Mouse (Mus musculus): ENCODE results near the gene Rhoh.
A peak's percentile ranks its signal among the peaks of the same experiment; 100 is the strongest.

Rhoh gene

DNA sequence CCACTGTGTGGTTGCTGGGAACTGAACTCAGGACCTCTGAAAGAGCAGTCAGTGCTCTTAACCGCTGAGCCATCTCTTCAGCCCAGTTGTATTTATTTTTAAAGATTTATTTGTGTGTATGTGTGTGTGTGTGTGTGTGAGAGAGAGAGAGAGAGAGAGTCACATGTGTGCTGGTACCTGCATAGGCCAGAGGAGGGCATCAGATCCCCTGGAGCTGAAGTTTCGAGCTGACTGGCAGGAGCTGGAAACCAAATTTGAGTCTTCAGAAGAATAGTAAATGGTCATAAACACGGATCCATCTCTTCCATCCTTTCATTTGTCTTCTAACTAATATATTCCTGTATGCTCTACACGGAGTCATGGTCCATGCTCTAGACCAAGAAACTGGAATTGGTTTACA, 72.2 kb downstream of the Rhoh start:
- DNase-seq: no peak

DNA sequence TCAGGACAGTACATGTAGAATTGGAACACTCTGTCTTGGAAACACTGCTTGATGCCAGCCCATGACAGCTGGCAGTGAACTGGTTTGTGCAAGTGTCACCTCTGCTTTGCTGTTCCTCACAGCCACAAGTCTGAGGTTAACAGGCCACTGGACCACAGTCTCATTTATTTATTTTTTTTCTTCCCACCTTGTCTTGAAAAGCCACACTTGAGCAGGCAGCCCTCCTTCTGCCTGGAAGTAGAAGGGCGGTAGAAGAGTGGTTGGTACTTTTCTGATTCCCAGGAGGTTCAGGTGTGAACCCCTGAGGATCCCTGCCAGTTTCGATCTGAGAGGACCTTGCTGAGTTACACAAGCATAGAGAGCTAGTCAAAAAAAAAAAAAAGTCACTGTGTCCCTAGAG, 72.8 kb downstream of the Rhoh start:
- DNase-seq: no peak

DNA sequence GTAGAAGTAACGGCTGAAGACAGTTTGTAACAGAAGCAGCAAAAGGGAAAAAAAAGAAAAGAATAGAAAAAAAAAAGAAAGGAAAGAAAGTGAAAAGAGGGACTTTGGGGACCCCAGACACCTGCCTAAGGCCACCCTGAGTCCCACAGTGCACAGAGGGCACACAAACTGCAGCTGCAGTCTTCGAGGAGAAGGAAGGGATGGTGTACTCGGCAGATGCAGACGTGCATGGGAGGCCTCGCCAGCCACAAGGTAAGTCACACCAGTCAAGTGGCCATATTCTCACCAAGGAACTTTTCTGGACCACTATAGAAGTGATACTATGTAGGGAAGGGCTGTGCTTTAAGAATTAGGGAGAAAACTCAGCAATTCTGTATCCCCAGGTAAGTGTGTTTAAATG, 73.8 kb downstream of the Rhoh start, which contains the start of gene Chrna9:
Chrna9 (plus strand) TSS at position 139 of the 400 bp plus-strand sequence.
- DNase-seq: no peak

DNA sequence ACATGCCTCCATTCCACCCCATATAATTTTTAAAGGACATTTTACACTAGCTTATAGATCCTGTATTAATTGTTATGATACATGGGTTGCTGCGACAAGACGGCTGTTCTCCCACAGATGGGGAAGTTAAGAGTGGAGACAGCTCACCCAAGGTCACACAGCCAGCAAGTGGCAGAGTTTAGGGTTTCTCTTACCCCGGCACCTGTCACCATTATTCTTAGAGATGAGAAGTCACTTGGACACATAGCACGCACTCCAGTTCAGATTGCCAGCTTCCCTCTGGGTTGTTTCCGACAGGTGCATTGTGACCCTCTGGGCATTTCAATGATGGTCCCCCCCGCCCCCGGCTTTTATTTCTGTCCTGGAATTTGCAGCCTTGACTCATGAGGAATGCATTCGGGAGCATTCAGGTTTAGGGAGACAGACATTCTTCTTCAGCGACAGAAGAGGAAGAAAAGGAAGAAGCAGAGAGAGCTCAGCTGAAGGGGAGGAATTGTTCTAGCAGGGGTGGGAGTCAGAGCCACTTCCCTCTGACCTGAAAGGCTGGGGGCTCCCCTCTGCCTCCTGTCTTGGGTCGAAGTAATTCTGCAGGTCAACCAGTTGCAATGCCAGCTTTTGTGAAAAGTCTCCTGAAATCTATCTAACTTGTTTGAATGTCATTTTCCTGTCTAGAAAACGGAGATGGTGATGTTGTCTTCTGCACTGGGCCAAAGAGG, 76.2 kb downstream of the Rhoh start:
- DNase-seq: no peak

DNA sequence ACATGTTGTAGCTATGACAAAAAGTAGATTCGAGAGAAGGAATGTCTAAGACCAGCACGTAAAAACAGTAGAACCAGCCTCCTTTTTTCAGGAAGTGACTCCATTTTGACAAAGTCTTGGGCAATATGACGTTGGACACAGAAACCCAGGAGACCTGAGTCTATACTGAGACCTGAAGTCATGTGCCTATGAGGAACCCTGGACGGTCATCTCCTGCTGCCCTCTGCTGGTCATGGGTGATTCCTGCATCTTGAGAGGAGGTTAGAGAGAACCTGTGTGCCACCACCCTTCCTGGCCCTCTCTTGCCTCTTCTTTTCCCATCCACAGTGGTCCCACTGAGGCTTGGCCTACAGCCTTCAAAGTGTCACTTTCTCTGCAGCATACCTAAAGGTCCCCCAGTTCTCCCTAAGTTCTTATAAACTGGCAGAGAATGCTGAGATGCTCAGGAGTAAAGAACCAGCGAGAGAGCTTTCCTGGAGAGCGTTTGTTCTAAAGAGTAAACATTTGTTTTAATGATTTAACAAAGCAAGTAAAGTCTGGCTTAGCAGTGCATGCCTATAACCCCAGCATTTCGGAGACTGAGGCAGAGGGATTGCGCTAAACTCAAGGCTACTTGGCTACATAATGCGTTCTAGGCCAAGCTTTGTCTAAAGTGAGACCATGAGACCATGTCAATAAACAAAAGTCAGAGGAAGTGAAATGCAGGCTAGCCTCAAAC, 77.1 kb downstream of the Rhoh start:
- DNase-seq: peak; percentile 83

DNA sequence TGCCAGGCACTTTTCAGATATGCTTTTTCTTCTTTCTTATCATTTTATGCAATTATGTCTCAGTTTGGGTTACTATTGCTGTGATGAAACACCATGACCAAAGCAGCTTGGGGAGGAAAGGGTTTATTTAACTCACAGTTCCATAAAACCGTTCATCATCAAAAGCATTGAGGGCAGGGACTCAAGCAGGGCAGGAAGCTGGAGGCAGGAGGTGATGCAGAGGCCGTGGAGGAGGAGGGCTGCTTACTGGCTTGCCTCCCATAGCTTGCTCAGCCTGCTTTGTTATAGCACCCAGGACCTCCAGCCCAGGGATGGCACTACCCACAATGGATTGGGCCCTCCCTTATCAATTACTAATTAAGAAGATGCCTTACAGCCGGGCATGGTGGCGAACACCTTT, 80.1 kb downstream of the Rhoh start:
- DNase-seq: no peak
